Mouse (Mus musculus): ENCODE measurements around the gene Thap7. TPM values are rescaled to one million over a fixed set of nuclear protein-coding genes. Genes with fewer than 3 reads are reported as not detected.

Gene Thap7
- total RNA-seq, 2 experiments from 2014 or later: 7.7 to 11.9 TPM

- no peak for ATAC-seq (replicated peaks; ENCODE audit: low FRiP score, poor library complexity, severe bottlenecking)
Observed at GRCm38 (mm10) chr16:17491896-17492561, 38.9 kb downstream of the Thap7 start.

- ATAC-seq (replicated peaks; ENCODE audit: low FRiP score, poor library complexity, severe bottlenecking): 0 out of 2 replicates have a peak, but pooled peaks have one; percentile 9
Observed at GRCm38 (mm10) chr16:17491154-17491553, 39.8 kb downstream of the Thap7 start.

GRCm38 (mm10) chr16:17489469-17490111 is 41.3 kb downstream of the Thap7 start, which contains the start of gene Aifm3:
Aifm3 (plus strand) TSS chr16:17489611.
- peak; percentile 78 for ATAC-seq (replicated peaks; ENCODE audit: low FRiP score, poor library complexity, severe bottlenecking)

GRCm38 (mm10) chr16:17488478-17489468 is 42.2 kb downstream of the Thap7 start:
- no peak for ATAC-seq (replicated peaks; ENCODE audit: low FRiP score, poor library complexity, severe bottlenecking)

GRCm38 (mm10) chr16:17486505-17486904 is 44.4 kb downstream of the Thap7 start:
- ATAC-seq (replicated peaks; ENCODE audit: low FRiP score, poor library complexity, severe bottlenecking): no peak

- ATAC-seq (replicated peaks; ENCODE audit: low FRiP score, poor library complexity, severe bottlenecking): no peak
Observed at GRCm38 (mm10) chr16:17481465-17481864, 49.5 kb downstream of the Thap7 start.

GRCm38 (mm10) chr16:17478331-17478943 is 52.5 kb downstream of the Thap7 start:
- ATAC-seq (replicated peaks; ENCODE audit: low FRiP score, poor library complexity, severe bottlenecking): no peak

Other genes starting within 250 kb of the Thap7 start
- gene Serpind1, start 199.8 kb downstream of the Thap7 start, total RNA-seq (2015; ENCODE audit: low replicate concordance): not detected in 2 replicates
- gene Serpind1, start 199.8 kb downstream of the Thap7 start, total RNA-seq (2017; ENCODE audit: low replicate concordance): not detected in 2 replicates
- gene Snap29, start 125.2 kb downstream of the Thap7 start, total RNA-seq (2015; ENCODE audit: low replicate concordance): 18.1 and 28.8 TPM in 2 replicates
- 27.6 and 29.0 TPM in 2 replicates for gene Snap29, start 125.2 kb downstream of the Thap7 start, total RNA-seq (2017; ENCODE audit: low replicate concordance)
- gene Pi4ka, start 124.8 kb downstream of the Thap7 start, total RNA-seq (2015; ENCODE audit: low replicate concordance): 9.8 and 30.9 TPM in 2 replicates
- gene Pi4ka, start 124.8 kb downstream of the Thap7 start, total RNA-seq (2017; ENCODE audit: low replicate concordance): 9.6 and 17.4 TPM in 2 replicates
- 7.7 and 16.3 TPM in 2 replicates for gene Crkl, start 79.1 kb downstream of the Thap7 start, total RNA-seq (2015; ENCODE audit: low replicate concordance)
- gene Crkl, start 79.1 kb downstream of the Thap7 start, total RNA-seq (2017; ENCODE audit: low replicate concordance): 8.1 and 16.1 TPM in 2 replicates
- not detected in 2 replicates for gene Aifm3, start 41.5 kb downstream of the Thap7 start, total RNA-seq (2015; ENCODE audit: low replicate concordance)
- not detected in 2 replicates for gene Aifm3, start 41.5 kb downstream of the Thap7 start, total RNA-seq (2017; ENCODE audit: low replicate concordance)
- gene Lztr1, start 22.4 kb downstream of the Thap7 start, total RNA-seq (2015; ENCODE audit: low replicate concordance): 5.2 and 26.1 TPM in 2 replicates
- 10.3 and 22.4 TPM in 2 replicates for gene Lztr1, start 22.4 kb downstream of the Thap7 start, total RNA-seq (2017; ENCODE audit: low replicate concordance)
- not detected in 2 replicates for gene Lrrc74b, start 30.1 kb upstream of the Thap7 start, total RNA-seq (2015; ENCODE audit: low replicate concordance)
- gene Lrrc74b, start 30.1 kb upstream of the Thap7 start, total RNA-seq (2017; ENCODE audit: low replicate concordance): not detected in 2 replicates
- gene P2rx6, start 30.7 kb upstream of the Thap7 start, total RNA-seq (2015; ENCODE audit: low replicate concordance): not detected in 2 replicates
- not detected in 2 replicates for gene P2rx6, start 30.7 kb upstream of the Thap7 start, total RNA-seq (2017; ENCODE audit: low replicate concordance)
- 0.38 and 0.42 TPM in 2 replicates for gene Slc7a4, start 52.1 kb upstream of the Thap7 start, total RNA-seq (2015; ENCODE audit: low replicate concordance)
- 0.84 and 7.1 TPM in 2 replicates for gene Slc7a4, start 52.1 kb upstream of the Thap7 start, total RNA-seq (2017; ENCODE audit: low replicate concordance)
- 9.6 and 20.5 TPM in 2 replicates for gene Smpd4, start 88.2 kb upstream of the Thap7 start, total RNA-seq (2015; ENCODE audit: low replicate concordance)
- gene Smpd4, start 88.2 kb upstream of the Thap7 start, total RNA-seq (2017; ENCODE audit: low replicate concordance): 14.6 and 19.2 TPM in 2 replicates
- gene Ccdc74a, start 115.3 kb upstream of the Thap7 start, total RNA-seq (2015; ENCODE audit: low replicate concordance): not detected in 2 replicates
- gene Ccdc74a, start 115.3 kb upstream of the Thap7 start, total RNA-seq (2017; ENCODE audit: low replicate concordance): 0.60 and 1.7 TPM in 2 replicates
- 15.5 and 30.0 TPM in 2 replicates for gene Med15, start 201.8 kb upstream of the Thap7 start, total RNA-seq (2015; ENCODE audit: low replicate concordance)
- 16.7 and 20.7 TPM in 2 replicates for gene Med15, start 201.8 kb upstream of the Thap7 start, total RNA-seq (2017; ENCODE audit: low replicate concordance)
- gene Klhl22, start 228.5 kb upstream of the Thap7 start, total RNA-seq (2015; ENCODE audit: low replicate concordance): 2.1 and 2.5 TPM in 2 replicates
- gene Klhl22, start 228.5 kb upstream of the Thap7 start, total RNA-seq (2017; ENCODE audit: low replicate concordance): 4.3 and 9.0 TPM in 2 replicates

Measured in erythroblast, adult 5-6 weeks (primary cell).